Mouse (Mus musculus): ENCODE measurements at regions not wholly inside any gene's neighbourhood (a gene's known extent, or its start where the extent isn't known, plus 50 kb on each side); places are given as distances from the start of the nearest gene placed in this dataset.
A peak's percentile ranks its signal among the peaks of the same experiment; 100 is the strongest.

DNA sequence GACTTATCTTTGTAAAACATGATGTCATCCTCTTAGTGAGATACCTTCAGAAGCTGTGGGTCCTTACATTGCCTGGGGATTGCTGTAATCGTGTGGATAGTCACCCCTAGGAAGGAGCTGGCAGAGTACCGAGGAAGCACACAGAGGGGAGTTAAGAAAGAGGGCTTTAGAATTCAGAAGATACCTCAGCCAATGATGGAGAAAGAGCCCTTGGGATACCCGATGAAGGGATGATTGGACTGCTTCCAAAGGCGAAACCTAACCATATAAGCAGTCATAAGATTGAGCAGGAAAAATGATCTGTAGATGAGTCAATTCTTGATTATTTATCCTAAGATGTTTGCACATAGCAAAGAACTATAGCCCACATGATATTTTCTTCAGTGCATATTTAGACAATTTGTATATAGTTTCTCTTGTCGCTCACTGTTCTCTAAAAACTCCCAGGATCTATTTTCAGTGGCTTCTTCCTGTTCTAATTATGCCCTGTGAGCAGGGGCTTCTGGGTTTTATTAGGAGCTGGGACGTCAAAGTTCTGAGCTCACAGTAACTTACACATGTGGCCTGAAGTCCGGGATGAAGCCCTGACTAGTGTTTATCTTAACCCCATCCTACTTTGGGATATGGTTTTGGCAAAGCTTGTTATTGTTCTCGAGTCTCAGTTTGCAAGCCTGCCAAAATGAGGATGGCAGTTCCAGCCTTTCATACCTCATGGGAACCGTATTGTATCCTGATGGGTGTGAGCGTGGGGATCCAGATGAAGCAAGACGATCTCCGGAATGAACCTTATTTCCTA is 134.9 kb upstream of the Ccnd2 start:
- no peak for ATAC-seq (replicated peaks; ENCODE audit: low FRiP score, low TSS enrichment, poor library complexity, severe bottlenecking)

DNA sequence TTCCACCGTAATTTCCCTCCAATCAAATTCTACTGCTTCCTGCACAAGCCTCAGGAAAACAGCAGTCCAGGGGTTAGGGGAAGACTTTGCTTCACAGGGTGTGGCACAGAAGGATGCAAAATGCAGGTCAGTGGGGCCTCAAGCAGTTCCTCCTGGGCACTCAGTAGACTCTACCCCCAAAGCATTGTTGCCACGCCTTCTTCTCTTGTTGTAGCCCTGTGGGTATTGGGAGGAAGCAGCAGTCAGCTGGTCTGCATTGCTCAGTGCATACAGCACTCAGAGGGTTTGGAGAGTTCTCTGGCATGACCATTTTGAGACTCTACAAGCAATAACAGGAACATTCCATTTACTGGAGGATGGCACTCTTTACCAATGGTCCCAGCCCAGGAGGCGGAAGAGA is 137.0 kb upstream of the Ccnd2 start:
- ATAC-seq (replicated peaks; ENCODE audit: low FRiP score, low TSS enrichment, poor library complexity, severe bottlenecking), result no peak

DNA sequence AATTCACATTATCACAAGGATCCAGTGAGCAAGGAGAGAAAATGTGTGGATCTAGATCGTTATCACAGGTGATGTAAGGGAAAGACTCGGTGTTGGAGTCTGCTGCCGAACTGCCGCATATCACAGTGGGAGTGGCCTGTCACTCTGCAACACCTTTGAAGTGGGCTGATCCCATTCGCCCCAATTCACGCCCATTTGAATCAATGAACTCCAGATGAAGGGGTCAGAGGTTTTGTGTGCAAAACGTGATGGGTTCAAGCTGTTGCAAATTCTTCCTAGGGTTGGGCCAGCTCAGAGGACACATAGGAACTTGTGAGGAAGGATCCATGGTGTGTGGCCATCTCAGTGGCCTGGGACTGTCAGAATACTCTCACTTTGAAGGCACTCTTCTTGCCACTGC is 139.9 kb upstream of the Ccnd2 start:
- ATAC-seq (replicated peaks; ENCODE audit: low FRiP score, low TSS enrichment, poor library complexity, severe bottlenecking), result no peak

- ATAC-seq (replicated peaks; ENCODE audit: low FRiP score, low TSS enrichment, poor library complexity, severe bottlenecking), result no peak
Measured at GRCm38 (mm10) chr6:127293829-127294228, 141.8 kb upstream of the Ccnd2 start.

DNA sequence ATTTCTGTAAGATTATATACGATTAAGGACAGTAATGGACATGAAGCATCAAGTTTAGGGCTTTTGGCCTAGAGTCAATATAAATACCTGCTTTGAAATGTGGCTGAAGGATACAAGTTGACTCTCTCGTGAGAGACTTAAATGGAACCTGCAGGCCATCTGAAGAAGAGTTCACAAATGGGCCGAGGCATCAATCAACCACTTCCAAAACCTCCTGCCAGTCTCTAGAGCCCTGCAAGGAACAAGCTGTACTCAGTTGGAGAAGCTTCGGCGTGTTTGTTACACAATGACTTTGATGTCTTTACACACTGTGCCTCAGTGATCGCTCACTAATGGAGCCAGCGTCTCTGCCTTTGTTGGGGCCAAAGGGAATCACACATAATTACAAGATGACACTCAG is 146.1 kb upstream of the Ccnd2 start:
- ATAC-seq (replicated peaks; ENCODE audit: low FRiP score, low TSS enrichment, poor library complexity, severe bottlenecking), result no peak

GRCm38 (mm10) chr6:127311192-127312054 is 135.2 kb upstream of the Parp11 start:
- no peak for ATAC-seq (replicated peaks; ENCODE audit: low FRiP score, low TSS enrichment, poor library complexity, severe bottlenecking)

GRCm38 (mm10) chr6:127317309-127317708 is 129.3 kb upstream of the Parp11 start:
- no peak for ATAC-seq (replicated peaks; ENCODE audit: low FRiP score, low TSS enrichment, poor library complexity, severe bottlenecking)

GRCm38 (mm10) chr6:127318746-127319582 is 127.7 kb upstream of the Parp11 start:
- ATAC-seq (replicated peaks; ENCODE audit: low FRiP score, low TSS enrichment, poor library complexity, severe bottlenecking), result no peak

GRCm38 (mm10) chr6:127320600-127320999 is 126.0 kb upstream of the Parp11 start:
- peak; percentile 27 for ATAC-seq (replicated peaks; ENCODE audit: low FRiP score, low TSS enrichment, poor library complexity, severe bottlenecking)

- peak; percentile 78 for ATAC-seq (replicated peaks; ENCODE audit: low FRiP score, low TSS enrichment, poor library complexity, severe bottlenecking)
Measured at GRCm38 (mm10) chr6:127321031-127321430, 125.6 kb upstream of the Parp11 start.

GRCm38 (mm10) chr6:127322398-127322797 is 124.2 kb upstream of the Parp11 start:
- peak; percentile 52 for ATAC-seq (replicated peaks; ENCODE audit: low FRiP score, low TSS enrichment, poor library complexity, severe bottlenecking)

GRCm38 (mm10) chr6:127324984-127325383 is 121.7 kb upstream of the Parp11 start:
- no peak for ATAC-seq (replicated peaks; ENCODE audit: low FRiP score, low TSS enrichment, poor library complexity, severe bottlenecking)

- ATAC-seq (replicated peaks; ENCODE audit: low FRiP score, low TSS enrichment, poor library complexity, severe bottlenecking), result no peak
Measured at GRCm38 (mm10) chr6:127325596-127326332, 120.9 kb upstream of the Parp11 start.

- ATAC-seq (replicated peaks; ENCODE audit: low FRiP score, low TSS enrichment, poor library complexity, severe bottlenecking), result peak; percentile 35
Measured at GRCm38 (mm10) chr6:127326333-127326729, 120.3 kb upstream of the Parp11 start.

DNA sequence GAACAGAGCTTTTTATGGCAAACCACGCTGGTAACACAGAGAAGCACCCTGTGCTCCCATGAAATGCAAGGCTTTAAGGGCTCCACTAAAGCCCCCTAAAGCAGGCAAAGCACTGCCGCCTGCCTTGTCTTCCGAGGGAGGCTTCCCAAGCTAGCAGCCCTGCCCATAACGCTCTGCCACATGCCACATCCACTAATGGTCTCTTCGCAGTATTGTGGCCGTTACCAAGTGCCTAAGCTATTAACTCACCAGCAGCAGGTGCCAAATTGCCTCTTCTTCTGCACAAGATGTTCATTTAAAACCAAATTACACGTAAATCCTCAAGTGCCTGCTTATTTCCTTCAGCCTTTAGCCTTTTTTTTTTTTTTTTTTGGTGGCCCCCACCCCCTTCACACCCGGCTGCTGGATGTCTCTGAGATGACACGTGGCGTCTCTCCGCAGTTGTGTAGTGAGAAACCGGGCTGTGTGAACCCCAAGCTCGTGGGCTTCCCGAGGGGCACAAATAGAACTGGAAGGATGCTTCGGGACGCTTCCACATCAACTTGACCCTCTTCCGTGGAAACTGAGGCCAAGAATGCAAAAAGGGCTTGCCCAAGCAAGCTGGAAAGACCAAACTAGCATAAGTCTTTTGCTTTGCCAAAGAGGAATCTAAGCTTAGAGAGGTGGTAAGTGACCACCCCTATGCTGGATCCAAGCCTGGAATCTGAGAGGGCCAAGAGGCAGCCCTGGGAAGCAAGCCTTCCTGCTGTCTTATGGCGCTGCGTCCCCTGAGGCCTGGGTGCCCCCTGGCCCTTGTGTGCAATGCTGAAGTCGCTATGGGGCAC is 117.2 kb upstream of the Parp11 start:
- no peak for ATAC-seq (replicated peaks; ENCODE audit: low FRiP score, low TSS enrichment, poor library complexity, severe bottlenecking)

DNA sequence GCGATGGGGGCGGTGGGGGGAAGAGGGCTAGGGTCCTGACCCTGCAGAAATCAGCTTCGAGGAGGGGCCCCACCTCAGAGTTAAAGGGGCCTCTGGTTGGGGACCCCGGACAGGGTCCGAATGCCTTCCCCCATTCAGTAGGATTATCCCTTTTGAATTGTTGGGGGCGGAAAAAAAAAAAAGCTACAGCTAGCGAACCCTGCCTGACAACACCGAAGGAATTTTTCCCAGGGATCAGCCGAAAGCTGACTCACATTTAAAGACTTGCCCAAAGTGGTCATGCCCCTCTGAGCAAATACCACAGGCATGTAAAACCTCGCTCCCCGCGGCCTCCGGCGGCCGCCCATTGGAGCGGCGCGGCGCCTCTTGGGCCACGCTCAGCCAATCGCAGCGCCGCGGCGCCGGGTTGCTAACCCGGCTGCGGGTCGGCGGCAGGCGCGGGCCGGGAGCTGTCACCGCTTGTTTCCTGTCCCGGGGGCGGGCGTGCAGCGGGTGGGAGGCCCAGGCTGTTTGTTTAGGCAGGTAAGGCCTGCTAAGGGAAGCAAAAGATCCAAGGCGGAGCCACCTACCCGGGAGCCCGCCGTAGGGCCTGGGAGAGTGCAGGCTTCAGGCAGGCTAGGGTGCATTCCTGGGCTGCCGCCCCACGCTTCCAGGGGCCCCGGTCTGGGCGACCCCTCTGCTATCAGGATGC is 116.5 kb upstream of the Parp11 start:
- peak; percentile 75 for ATAC-seq (replicated peaks; ENCODE audit: low FRiP score, low TSS enrichment, poor library complexity, severe bottlenecking)

DNA sequence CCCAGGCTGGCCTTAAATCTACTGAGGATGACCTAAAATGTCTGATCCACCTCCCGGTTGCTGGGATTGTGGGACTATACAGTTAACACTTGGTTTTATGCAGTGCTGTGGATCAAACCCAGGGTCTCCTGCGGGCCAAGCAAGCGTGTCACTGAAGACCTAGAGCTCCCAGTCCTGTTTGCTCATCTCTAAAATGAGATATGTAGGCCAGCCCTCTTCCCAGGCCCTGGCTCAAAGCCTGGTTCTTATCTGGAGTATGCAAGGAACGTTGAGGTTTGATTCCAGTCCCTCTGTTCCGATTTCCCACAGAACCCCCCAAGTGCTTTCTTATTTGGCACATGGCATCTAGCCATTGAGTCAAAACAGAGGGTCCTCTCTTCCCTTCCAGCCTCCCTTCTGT is 115.5 kb upstream of the Parp11 start:
- 0 out of 2 replicates have a peak, but pooled peaks have one; percentile 29 for ATAC-seq (replicated peaks; ENCODE audit: low FRiP score, low TSS enrichment, poor library complexity, severe bottlenecking)

DNA sequence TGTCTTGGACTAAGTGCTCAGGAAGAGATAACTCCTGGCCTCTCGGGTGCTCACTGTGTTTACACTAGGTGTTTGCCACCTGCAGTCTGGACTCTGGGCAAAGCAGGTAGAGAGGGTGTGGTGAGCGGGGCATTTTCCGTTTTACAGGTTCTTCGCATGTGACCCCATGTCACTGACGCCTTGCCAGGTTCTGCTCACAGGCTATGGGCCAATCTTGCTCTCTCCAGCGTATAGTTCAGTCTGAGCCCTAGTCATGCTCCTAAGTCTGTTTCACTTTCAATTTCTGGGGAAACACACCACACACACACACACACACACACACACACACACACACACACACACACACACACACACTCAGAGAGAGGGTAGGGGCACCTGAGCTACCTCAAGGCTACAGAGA is 112.4 kb upstream of the Parp11 start:
- no peak for ATAC-seq (replicated peaks; ENCODE audit: low FRiP score, low TSS enrichment, poor library complexity, severe bottlenecking)

Data from megakaryocyte-erythroid progenitor cell, adult 5-6 weeks (primary cell).